Mouse (Mus musculus) testis, adult 2 months (tissue): Measurements from ENCODE around the gene Itpr3.

Experiments used
- CTCF ChIP-seq: fragments of 200-500 bp; IDR thresholded peaks from 2 replicates; pipeline ENCODE4 v1.5.1; 2012; ENCODE audit warnings: low read depth, mild to moderate bottlenecking, inconsistent platforms, low read length, moderate library complexity; ENCODE audit not compliant: control insufficient read depth, insufficient read depth, insufficient replicate concordance
- POLR2A ChIP-seq: fragments of 200-500 bp; IDR thresholded peaks from 2 replicates; pipeline ENCODE4 v1.6.1; 2012; ENCODE audit warnings: low read depth, mild to moderate bottlenecking, inconsistent platforms, low read length, moderate library complexity; ENCODE audit not compliant: control insufficient read depth

DNA sequence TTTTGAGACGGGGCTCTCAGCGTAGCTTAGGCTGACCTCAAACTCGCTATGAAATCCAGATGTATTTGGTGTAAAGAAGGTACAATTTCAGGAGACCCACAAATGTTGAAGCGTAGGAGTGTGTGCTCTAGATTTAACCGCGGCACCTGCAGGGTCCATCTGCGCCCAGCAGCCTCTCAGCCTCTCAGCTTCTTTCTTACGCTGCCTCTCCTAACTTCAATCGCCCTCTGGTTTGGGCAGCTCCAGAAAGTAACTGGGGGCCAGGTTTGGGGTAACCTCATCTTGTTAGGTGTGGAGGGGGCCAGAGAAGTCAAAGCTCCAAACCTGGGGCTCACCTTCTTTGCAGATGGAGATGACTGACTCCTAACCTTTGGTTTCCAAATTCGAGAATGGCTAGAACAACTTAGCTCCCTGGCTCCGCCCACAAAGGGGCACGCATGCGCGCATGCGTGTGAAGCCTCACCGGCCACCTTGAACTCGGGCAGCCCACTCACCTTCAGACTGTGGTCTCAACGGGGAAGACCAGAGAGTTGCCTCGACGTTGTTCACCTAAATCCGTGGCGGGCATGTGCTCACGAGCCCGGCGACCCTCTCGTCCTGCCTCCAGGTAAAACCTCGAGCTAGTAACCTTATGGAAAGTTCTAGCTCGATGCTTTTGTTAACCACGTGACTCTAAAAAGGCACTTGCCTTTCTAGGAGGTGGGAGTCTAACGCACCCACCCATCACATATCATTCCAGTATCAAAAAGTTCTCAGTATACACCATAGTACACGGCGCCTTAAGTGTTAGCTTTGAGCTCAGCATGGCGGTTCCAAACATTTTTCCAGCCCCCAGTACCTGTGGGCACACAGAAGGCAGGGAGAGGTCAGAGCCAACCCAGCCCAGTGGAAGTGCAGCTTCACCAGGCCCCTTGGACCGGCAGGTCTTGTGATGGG lies 39.3 kb upstream of the Itpr3 start:
- TF ChIP-seq CTCF (0 out of 2 replicates have a peak, but pooled peaks have one; percentile 15), POLR2A (peak; percentile 41; the same call in 1 of the 2 replicates)
